Mouse (Mus musculus) spleen, embryonic (tissue): ENCODE measurements at regions not wholly inside any gene's neighbourhood (a gene's known extent, or its start where the extent isn't known, plus 50 kb on each side); places are given as distances from the start of the nearest gene placed in this dataset.
"Not testable (repeated sequence)": the region's sequence is repeated elsewhere in the genome, so short reads cannot be mapped to it uniquely, and the experiment has no call there.

ENCODE experiments used
- CTCF ChIA-PET: fragments of 350-600 bp; sonication (Branson Sonifier 250); formaldehyde crosslinking; loops from one replicate; lab custom pipeline; 2022; lab: Charles Lee

GRCm38 (mm10) chr10:38458975-38459374, 362.6 kb downstream of the Rfpl4b start:
- CTCF ChIA-PET: no interaction called here

GRCm38 (mm10) chr10:38458424-38458823, 363.2 kb downstream of the Rfpl4b start:
- CTCF ChIA-PET: no interaction called here

- CTCF ChIA-PET: no interaction called here
Measured at GRCm38 (mm10) chr10:38456786-38457185, 364.8 kb downstream of the Rfpl4b start.

- CTCF ChIA-PET: no interaction called here
Measured at GRCm38 (mm10) chr10:38449263-38449662, 372.3 kb downstream of the Rfpl4b start.

GRCm38 (mm10) chr10:38447706-38448105, 373.9 kb downstream of the Rfpl4b start:
- CTCF ChIA-PET: interaction anchor here (0.6 kb wide), 1 partner anchor 541 kb away, joined by 5 read pairs; no protein-coding TSS in a partner anchor

GRCm38 (mm10) chr10:38447256-38447655, 374.3 kb downstream of the Rfpl4b start:
- CTCF ChIA-PET: no interaction called here

- CTCF ChIA-PET: no interaction called here
Measured at GRCm38 (mm10) chr10:38439286-38439685, 382.3 kb downstream of the Rfpl4b start.

- CTCF ChIA-PET: no interaction called here
Measured at GRCm38 (mm10) chr10:38436907-38437306, 384.7 kb downstream of the Rfpl4b start.

- CTCF ChIA-PET: no interaction called here
Measured at GRCm38 (mm10) chr10:38421541-38421940, 400.0 kb downstream of the Rfpl4b start.

- CTCF ChIA-PET: no interaction called here
Measured at GRCm38 (mm10) chr10:38419771-38420170, 401.8 kb downstream of the Rfpl4b start.

- CTCF ChIA-PET: no interaction called here
Measured at GRCm38 (mm10) chr10:38383161-38383560, 438.4 kb downstream of the Rfpl4b start.

- CTCF ChIA-PET: no interaction called here
Measured at GRCm38 (mm10) chr10:38381873-38382296, 439.7 kb downstream of the Rfpl4b start.

GRCm38 (mm10) chr10:38380388-38380787, 441.2 kb downstream of the Rfpl4b start:
- CTCF ChIA-PET: no interaction called here

- CTCF ChIA-PET: no interaction called here
Measured at GRCm38 (mm10) chr10:38366776-38367175, 454.8 kb downstream of the Rfpl4b start.

GRCm38 (mm10) chr10:38364876-38365275, 456.7 kb downstream of the Rfpl4b start:
- CTCF ChIA-PET: no interaction called here

GRCm38 (mm10) chr10:38357539-38358232, 463.9 kb downstream of the Rfpl4b start:
- CTCF ChIA-PET: no interaction called here

GRCm38 (mm10) chr10:38353973-38354372, 467.6 kb downstream of the Rfpl4b start:
- CTCF ChIA-PET: no interaction called here

GRCm38 (mm10) chr10:38353526-38353925, 468.1 kb downstream of the Rfpl4b start:
- CTCF ChIA-PET: no interaction called here

GRCm38 (mm10) chr10:38347029-38347428, 474.6 kb downstream of the Rfpl4b start:
- CTCF ChIA-PET: not testable (repeated sequence)

GRCm38 (mm10) chr10:38340406-38341175, 481.0 kb downstream of the Rfpl4b start:
- CTCF ChIA-PET: no interaction called here

GRCm38 (mm10) chr10:38308716-38309392, 512.7 kb downstream of the Rfpl4b start:
- CTCF ChIA-PET: no interaction called here

GRCm38 (mm10) chr10:38295724-38296123, 525.9 kb downstream of the Rfpl4b start:
- CTCF ChIA-PET: no interaction called here
